Comparison of ENCODE assay signal across 8 mouse cellular contexts in genomic region chr11:77215951-77216760, GRCm38 (mm10). TPM values are rescaled to one million over a fixed set of nuclear protein-coding genes. Genes with fewer than 3 reads are reported as not detected.
DNase-seq lines count a peak whose midpoint lies in the region; ATAC-seq and TF ChIP-seq lines count a peak whose summit lies in the region.

Gene Ssh2, plus strand, starts transcription at chr11:77216287.

- H3K27me3 ChIP-seq in C2C12 (ENCODE audit: control insufficient read depth, insufficient read depth, insufficient read length): no peaks in the 10 kb centered on the region
- no peaks in the 10 kb centered on the region for H3K27me3 ChIP-seq in heart, embryonic 10.5 days (ENCODE audit: insufficient read depth, poor library complexity, severe bottlenecking)
- H3K27me3 ChIP-seq in kidney, embryonic 14.5 days (ENCODE audit: control insufficient read depth, insufficient read depth, low read length): no peaks in the 10 kb centered on the region
- H3K27me3 ChIP-seq in limb, embryonic 15.5 days: no peaks in the 10 kb centered on the region
- H3K27me3 ChIP-seq in midbrain, postnatal 0 days (ENCODE audit: insufficient read depth, low read length): no peaks in the 10 kb centered on the region

- H3K9ac ChIP-seq in kidney, embryonic 14.5 days (ENCODE audit: low read depth, low read length): peak within 1 kb of the TSS; percentile 69
- peak within 1 kb of the TSS; percentile 66 for H3K9ac ChIP-seq in limb, embryonic 15.5 days
- peak within 1 kb of the TSS; percentile 73 for H3K9ac ChIP-seq in midbrain, postnatal 0 days (replicated peaks; ENCODE audit: low read length, poor library complexity, severe bottlenecking)

- peak within 1 kb of the TSS; percentile 77 for H3K4me3 ChIP-seq in C2C12 (ENCODE audit: insufficient read depth, poor library complexity, severe bottlenecking)
- peak within 1 kb of the TSS; percentile 80 for H3K4me3 ChIP-seq in embryonic fibroblast, embryonic 13.5 days (ENCODE audit: insufficient read depth, low read length)
- H3K4me3 ChIP-seq in heart, embryonic 10.5 days: peak within 1 kb of the TSS; percentile 96
- H3K4me3 ChIP-seq in kidney, embryonic 14.5 days (ENCODE audit: low read length): peak within 1 kb of the TSS; percentile 63
- H3K4me3 ChIP-seq in limb, embryonic 15.5 days: peak within 1 kb of the TSS; percentile 83
- peak within 1 kb of the TSS; percentile 62 for H3K4me3 ChIP-seq in midbrain, postnatal 0 days (ENCODE audit: low read depth, low read length)

- peak; percentile 92 for DNase-seq in brain, adult 2 months (ENCODE audit: low read depth, low spot score)
- DNase-seq in heart, embryonic 10.5 days (ENCODE audit: low spot score): peak; percentile 95
- DNase-seq in midbrain, postnatal 0 days (ENCODE audit: low spot score): peak; percentile 95
- peak; percentile 71 to 76 for DNase-seq in spleen, postnatal 14 days (ENCODE audit: low spot score in 2 of 2)

- H3K79me2 ChIP-seq in C2C12 (ENCODE audit: control insufficient read depth, insufficient read depth): peaks cover 49% of the 10 kb centered on the region

- H3K4me1 ChIP-seq in embryonic fibroblast, embryonic 13.5 days (ENCODE audit: control insufficient read depth, insufficient read depth, low read length): no peaks in the 10 kb centered on the region
- H3K4me1 ChIP-seq in heart, embryonic 10.5 days: 0 out of 2 replicates have a peak, but pooled peaks cover 3% of the 10 kb centered on the region
- peaks cover 7% of the 10 kb centered on the region; the same call in 1 of the 2 replicates for H3K4me1 ChIP-seq in kidney, embryonic 14.5 days (ENCODE audit: control insufficient read depth, insufficient read depth, low read length)
- peaks cover 4% of the 10 kb centered on the region for H3K4me1 ChIP-seq in limb, embryonic 15.5 days
- H3K4me1 ChIP-seq in midbrain, postnatal 0 days (ENCODE audit: insufficient read depth, low read length): peaks cover 8% of the 10 kb centered on the region; the same call in 1 of the 2 replicates

- H3K4me2 ChIP-seq in kidney, embryonic 14.5 days (replicated peaks; ENCODE audit: low read depth, low read length): peak within 1 kb of the TSS; percentile 74
- H3K4me2 ChIP-seq in limb, embryonic 15.5 days: peak within 1 kb of the TSS; percentile 83
- H3K4me2 ChIP-seq in midbrain, postnatal 0 days (ENCODE audit: low read depth, low read length, poor library complexity, severe bottlenecking): peak within 1 kb of the TSS; percentile 71

- H3K36me3 ChIP-seq in C2C12 (ENCODE audit: control insufficient read depth, insufficient read depth): no peaks in the 10 kb centered on the region
- H3K36me3 ChIP-seq in heart, embryonic 10.5 days: no peaks in the 10 kb centered on the region
- H3K36me3 ChIP-seq in kidney, embryonic 14.5 days (ENCODE audit: control insufficient read depth, insufficient read depth, low read length): no peaks in the 10 kb centered on the region
- H3K36me3 ChIP-seq in limb, embryonic 15.5 days: no peaks in the 10 kb centered on the region
- no peaks in the 10 kb centered on the region for H3K36me3 ChIP-seq in midbrain, postnatal 0 days (ENCODE audit: insufficient read depth, low read length)

- TF ChIP-seq POLR2A in embryonic fibroblast, embryonic 13.5 days (IDR thresholded peaks at IDR 0.05; ENCODE audit: low read depth, low read length): peak; percentile 35; the same call in 1 of the 2 replicates

- H3K9me3 ChIP-seq in heart, embryonic 10.5 days: no peaks in the 10 kb centered on the region
- no peaks in the 10 kb centered on the region for H3K9me3 ChIP-seq in kidney, embryonic 14.5 days (ENCODE audit: control insufficient read depth, low read length)
- H3K9me3 ChIP-seq in limb, embryonic 15.5 days: no peaks in the 10 kb centered on the region
- no peaks in the 10 kb centered on the region for H3K9me3 ChIP-seq in midbrain, postnatal 0 days (ENCODE audit: low read length)

- peaks cover 38% of the 10 kb centered on the region for H3K79me3 ChIP-seq in C2C12 (ENCODE audit: low read depth)

- WGBS in heart, embryonic 10.5 days: under 1% methylated on average over 72 of the region's 82 CpGs
- under 1% methylated on average over 72 of the region's 82 CpGs for WGBS in kidney, embryonic 14.5 days
- WGBS in limb, embryonic 15.5 days: under 1% methylated on average over 66 of the region's 82 CpGs
- WGBS in midbrain, postnatal 0 days: under 1% methylated on average over 65 of the region's 82 CpGs

- no peak for TF ChIP-seq CTCF in C2C12 (IDR thresholded peaks at IDR 0.05; ENCODE audit: control insufficient read depth, insufficient read depth, insufficient read length)
- TF ChIP-seq CTCF in embryonic fibroblast, embryonic 13.5 days (IDR thresholded peaks at IDR 0.05; ENCODE audit: borderline replicate concordance, insufficient read depth, low read length): no peak
- no peak for TF ChIP-seq CTCF in midbrain, postnatal 0 days (IDR thresholded peaks at IDR 0.05)

- peak; percentile 92 for ATAC-seq in kidney, embryonic 14.5 days (ENCODE audit: low FRiP score, low TSS enrichment)
- ATAC-seq in limb, embryonic 15.5 days (ENCODE audit: insufficient number of reproducible peaks, low FRiP score, low TSS enrichment, low read depth): peak; percentile 82
- peak; percentile 90 for ATAC-seq in midbrain, postnatal 0 days (ENCODE audit: low FRiP score)

- H3ac ChIP-seq in C2C12 (ENCODE audit: control insufficient read depth, insufficient read length, low read depth): peak within 1 kb of the TSS; percentile 85

- peak within 1 kb of the TSS; percentile 45; the same call in 1 of the 2 replicates for H3K27ac ChIP-seq in embryonic fibroblast, embryonic 13.5 days (ENCODE audit: insufficient read depth, low read length)
- H3K27ac ChIP-seq in heart, embryonic 10.5 days: peak within 1 kb of the TSS; percentile 98
- peak within 1 kb of the TSS; percentile 83 for H3K27ac ChIP-seq in kidney, embryonic 14.5 days (ENCODE audit: low read depth, low read length)
- peak within 1 kb of the TSS; percentile 89 for H3K27ac ChIP-seq in limb, embryonic 15.5 days
- peak within 1 kb of the TSS; percentile 95 for H3K27ac ChIP-seq in midbrain, postnatal 0 days (ENCODE audit: low read depth, low read length)

TF ChIP-seq in C2C12, 6 proteins besides CTCF, POLR2A, EP300 and RAD21:
- TF ChIP-seq MYOG (IDR thresholded peaks at IDR 0.05; ENCODE audit: control insufficient read depth, extremely low read depth, insufficient read length): no peak
- TF ChIP-seq MAX (IDR thresholded peaks at IDR 0.05): peak; percentile 44
TF ChIP-seq in C2C12: peak in this region for 1.

RNA-seq across cellular contexts. Expression of gene Ssh2, which starts in this region (rescaled TPM):
- polyA plus RNA-seq in C2C12 (2012; fragmentation: generic; extraction: Trizol): 2.7 TPM
- polyA plus RNA-seq in embryonic fibroblast, embryonic 13.5 days (2011; ENCODE audit: insufficient read length, low read depth, missing spikeins): 10.0 and 13.5 TPM in 2 replicates
- 15.0 and 25.2 TPM in 2 replicates for polyA plus RNA-seq in heart, embryonic 10.5 days (2016; fragmentation: Nextera tagmentation; extraction: Ambion mirVana)
- 5.8 and 10.2 TPM in 2 replicates for polyA plus RNA-seq in kidney, embryonic 14.5 days (2014; fragmentation: Nextera tagmentation; extraction: Ambion mirVana)
- polyA plus RNA-seq in limb, embryonic 15.5 days (2015; fragmentation: Nextera tagmentation; extraction: Ambion mirVana): 7.6 and 7.9 TPM in 2 replicates
- 43.2 and 49.1 TPM in 2 replicates for total RNA-seq in midbrain, postnatal 0 days (2014; rRNA removed)
- polyA plus RNA-seq in midbrain, postnatal 0 days (2015; fragmentation: Nextera tagmentation; extraction: Ambion mirVana): 12.1 and 14.5 TPM in 2 replicates

Comparison
In these comparisons a context has a peak if more than half of its experiments do, and no peak if none do; other contexts are left out.
1. Peak in every context shown above with its lines: DNase-seq, ATAC-seq, H3K4me3 ChIP-seq and H3K27ac ChIP-seq.
2. H3K27ac ChIP-seq: peak in every context shown above with its lines; median percentile 98 in heart, embryonic 10.5 days; 95 in midbrain, postnatal 0 days; 89 in limb, embryonic 15.5 days; 83 in kidney, embryonic 14.5 days; 45 in embryonic fibroblast, embryonic 13.5 days.